Mouse (Mus musculus) kidney, embryonic 14.5 days (tissue): ENCODE results near the gene Mamld1. TPM values are rescaled to one million over a fixed set of nuclear protein-coding genes. Genes with fewer than 3 reads are reported as not detected.
"Not testable (repeated sequence)": the region's sequence is repeated elsewhere in the genome, so short reads cannot be mapped to it uniquely, and the experiment has no call there.

Experiments
- ATAC-seq: fragments of 200-750 bp; cut with Nextera tagmentation; 2 replicates; pipeline ENCODE4 v1.8.0; 2017; ENCODE audit warnings: moderate number of reproducible peaks, mild to moderate bottlenecking, moderate TSS enrichment, moderate library complexity; ENCODE audit not compliant: low FRiP score, low TSS enrichment
- H3K27ac ChIP-seq: fragments of 300-500 bp; sonication (generic); 2 replicates; pipeline ENCODE4 v1.5.1; 2014; ENCODE audit warnings: low read depth, mild to moderate bottlenecking, low read length, moderate library complexity, mixed read lengths
- H3K27me3 ChIP-seq: fragments of 300-500 bp; sonication (generic); 2 replicates; pipeline ENCODE4 v1.6.1; 2014; ENCODE audit warnings: mild to moderate bottlenecking, low read length; ENCODE audit not compliant: control insufficient read depth, insufficient read depth
- H3K36me3 ChIP-seq: fragments of 300-500 bp; sonication (generic); 2 replicates; pipeline ENCODE4 v1.6.1; 2014; ENCODE audit warnings: low read length, mixed read lengths; ENCODE audit not compliant: control insufficient read depth, insufficient read depth
- H3K4me1 ChIP-seq: fragments of 300-500 bp; sonication (generic); 2 replicates; pipeline ENCODE4 v1.6.1; 2014; ENCODE audit warnings: low read length, mixed read lengths; ENCODE audit not compliant: control insufficient read depth, insufficient read depth
- H3K4me2 ChIP-seq: fragments of 300-500 bp; sonication (generic); replicated peaks from 2 replicates; pipeline ENCODE4 v1.6.1; 2014; ENCODE audit warnings: low read depth, mild to moderate bottlenecking, low read length
- H3K4me3 ChIP-seq: fragments of 300-500 bp; sonication (generic); 2 replicates; pipeline ENCODE4 v1.5.1; 2014; ENCODE audit warnings: mild to moderate bottlenecking, low read length
- H3K9ac ChIP-seq: fragments of 300-500 bp; sonication (generic); 2 replicates; pipeline ENCODE4 v1.6.1; 2014; ENCODE audit warnings: low read depth, mild to moderate bottlenecking, low read length, moderate library complexity
- H3K9me3 ChIP-seq: fragments of 300-500 bp; sonication (generic); 2 replicates; pipeline ENCODE4 v1.6.1; 2016; ENCODE audit warnings: low read length; ENCODE audit not compliant: control insufficient read depth
- WGBS: fragments of 180-500 bp; shearing (Covaris S2); extraction: QIAGEN DNeasy Blood & Tissue Kit; methylation state at CpG from one replicate; pipeline ENCODE4 v1.1.7; 2014; 5-methylcytosine and 5-hydroxymethylcytosine counted together
- polyA plus RNA-seq: library from polyadenylated mRNA; unstranded; fragments of >200 nt; fragmentation: Nextera tagmentation; extraction: Ambion mirVana; gene quantifications from 2 replicates; pipeline ENCODE4 v1.2.1, GENCODE M21; 2014

The Mamld1 gene
- polyA plus RNA-seq, result 2.8 and 3.6 TPM in 2 replicates

GRCm38 (mm10) chrX:71049864-71050576, at the start of gene Mamld1:
Mamld1 (plus strand) TSS chrX:71050256.
- Histone ChIP-seq H3K9ac (peak within 1 kb of the TSS; percentile 45), H3K9me3 (no peaks in the 10 kb centered on the region), H3K27me3 (peaks cover 17% of the 10 kb centered on the region; the same call in 1 of the 2 replicates), H3K36me3 (no peaks in the 10 kb centered on the region), H3K27ac (no peak within 1 kb of the TSS), H3K4me3 (peak within 1 kb of the TSS; percentile 44), H3K4me2 (peak within 1 kb of the TSS; percentile 64), H3K4me1 (no peaks in the 10 kb centered on the region)
- peak; percentile 77 for ATAC-seq
- 37% methylated on average over 36 of the region's 50 CpGs for WGBS

- no peaks in the 10 kb centered on the region for H3K4me1 ChIP-seq
- H3K27me3 ChIP-seq, result no peaks in the 10 kb centered on the region
- no peaks in the 10 kb centered on the region for H3K9me3 ChIP-seq
- H3K36me3 ChIP-seq, result no peaks in the 10 kb centered on the region
- H3K4me3 ChIP-seq, result no peak overlapping the region
- H3K4me2 ChIP-seq, result no peak overlapping the region
- H3K27ac ChIP-seq, result no peak overlapping the region
- H3K9ac ChIP-seq, result no peak overlapping the region
- ATAC-seq, result no peak
These were observed 25.3 kb upstream of the Mamld1 start for GRCm38 (mm10) chrX:71024718-71025117.

GRCm38 (mm10) chrX:71028007-71028406, 22.0 kb upstream of the Mamld1 start:
- no peak overlapping the region for H3K4me3 ChIP-seq
- no peaks in the 10 kb centered on the region; the same call in 1 of the 2 replicates for H3K27me3 ChIP-seq
- WGBS, result 86% methylated on average over 4 of the region's 4 CpGs
- H3K27ac ChIP-seq, result no peak overlapping the region
- no peak overlapping the region for H3K9ac ChIP-seq
- no peak overlapping the region for H3K4me2 ChIP-seq
- no peaks in the 10 kb centered on the region for H3K9me3 ChIP-seq
- no peak for ATAC-seq
- H3K36me3 ChIP-seq, result no peaks in the 10 kb centered on the region
- H3K4me1 ChIP-seq, result no peaks in the 10 kb centered on the region

- WGBS, result 93% methylated on average over 1 of the region's 1 CpGs
- H3K4me1 ChIP-seq, H3K4me3 ChIP-seq, H3K27me3 ChIP-seq, H3K36me3 ChIP-seq, H3K9ac ChIP-seq, H3K4me2 ChIP-seq, ATAC-seq, H3K27ac ChIP-seq, H3K9me3 ChIP-seq: not testable (repeated sequence)
These were observed 21.1 kb upstream of the Mamld1 start for GRCm38 (mm10) chrX:71028976-71029375.

- H3K27ac ChIP-seq, result no peak overlapping the region
These were observed 738 bp downstream of the Mamld1 start for GRCm38 (mm10) chrX:71050677-71051311.

GRCm38 (mm10) chrX:71051361-71052114, 1.5 kb downstream of the Mamld1 start:
- peak overlapping the region; percentile 45; the same call in 1 of the 2 replicates for H3K9ac ChIP-seq
- WGBS, result 34% methylated on average over 30 of the region's 30 CpGs

More at GRCm38 (mm10) chrX:71050677-71051311, 738 bp downstream of the Mamld1 start:
- H3K4me2 ChIP-seq, result peak overlapping the region; percentile 64
- no peaks in the 10 kb centered on the region for H3K4me1 ChIP-seq
- peak overlapping the region; percentile 45 for H3K9ac ChIP-seq
- no peaks in the 10 kb centered on the region for H3K9me3 ChIP-seq
- H3K27me3 ChIP-seq, result peaks cover 17% of the 10 kb centered on the region; the same call in 1 of the 2 replicates
- peak overlapping the region; percentile 44 for H3K4me3 ChIP-seq
- no peaks in the 10 kb centered on the region for H3K36me3 ChIP-seq
- 22% methylated on average over 26 of the region's 26 CpGs for whole genome bisulfite sequencing
- peak; percentile 7; the same call in 1 of the 2 replicates for ATAC-seq

GRCm38 (mm10) chrX:71052115-71052478, 2.0 kb downstream of the Mamld1 start:
- Histone ChIP-seq H3K9ac (peak overlapping the region; percentile 40; the same call in 1 of the 2 replicates), H3K9me3 (no peaks in the 10 kb centered on the region), H3K27me3 (peaks cover 17% of the 10 kb centered on the region; the same call in 1 of the 2 replicates), H3K27ac (no peak overlapping the region), H3K36me3 (no peaks in the 10 kb centered on the region), H3K4me3 (peak overlapping the region; percentile 44), H3K4me1 (no peaks in the 10 kb centered on the region), H3K4me2 (peak overlapping the region; percentile 64)
- WGBS, result 34% methylated on average over 19 of the region's 19 CpGs
- peak; percentile 29 for ATAC-seq

More at GRCm38 (mm10) chrX:71051361-71052114, 1.5 kb downstream of the Mamld1 start:
- Histone ChIP-seq H3K9me3 (no peaks in the 10 kb centered on the region), H3K4me2 (peak overlapping the region; percentile 64), H3K4me3 (peak overlapping the region; percentile 44), H3K27me3 (peaks cover 17% of the 10 kb centered on the region; the same call in 1 of the 2 replicates), H3K36me3 (no peaks in the 10 kb centered on the region), H3K27ac (no peak overlapping the region), H3K4me1 (no peaks in the 10 kb centered on the region)
- ATAC-seq, result peak; percentile 61

GRCm38 (mm10) chrX:71052481-71053216, 2.6 kb downstream of the Mamld1 start:
- H3K4me2 ChIP-seq, result peak overlapping the region; percentile 64
- peaks cover 17% of the 10 kb centered on the region; the same call in 1 of the 2 replicates for H3K27me3 ChIP-seq
- H3K27ac ChIP-seq, result no peak overlapping the region
- H3K4me1 ChIP-seq, result no peaks in the 10 kb centered on the region
- ATAC-seq, result peak; percentile 36; the same call in 1 of the 2 replicates
- H3K9ac ChIP-seq, result no peak overlapping the region
- WGBS, result 38% methylated on average over 8 of the region's 8 CpGs
- no peaks in the 10 kb centered on the region for H3K9me3 ChIP-seq
- H3K4me3 ChIP-seq, result peak overlapping the region; percentile 44
- H3K36me3 ChIP-seq, result no peaks in the 10 kb centered on the region
